ENCODE assay signal across 12 mouse cellular contexts in genomic region chr2:148492108-148492507, GRCm38 (mm10). TPM values are rescaled to one million over a fixed set of nuclear protein-coding genes. Genes with fewer than 3 reads are reported as not detected.
A peak's percentile ranks its signal among the peaks of the same experiment; 100 is the strongest.
DNase-seq lines count a peak whose midpoint lies in the region; TF ChIP-seq lines count a peak whose summit lies in the region.
"Had no signal": no experiment of that assay in that cellular context is flagged by ENCODE, and none has a peak within 500 bp of the region (broad histone marks: within the 10 kb centered on the region; RNA-seq: fewer than 3 reads in every experiment).

No protein-coding gene starts in this region.

- no peak overlapping the region for H3ac ChIP-seq in C2C12 (ENCODE audit: control insufficient read depth, insufficient read length, low read depth)

- WGBS in kidney, adult 2 months, result 32% methylated on average over 4 of the region's 4 CpGs

- H3K27ac ChIP-seq in kidney, adult 2 months (ENCODE audit: insufficient read depth, low read depth, low read length), result no peak overlapping the region
- H3K27ac ChIP-seq: forebrain, embryonic 12.5 days; hindbrain, embryonic 10.5 days had no signal

- no peaks in the 10 kb centered on the region for H3K79me3 ChIP-seq in C2C12 (ENCODE audit: low read depth)

- peak; percentile 60 for DNase-seq in kidney, adult 2 months
- no peak for DNase-seq in kidney, postnatal 25 days
- peak; percentile 59 for DNase-seq in fibroblast of lung, adult 2 months (ENCODE audit: low read depth)
- peak; percentile 86 for DNase-seq in lung, postnatal 36 days
- no peak for DNase-seq in cerebellum, postnatal 25 days
- no peak for DNase-seq in cerebellum, postnatal 36 days
- DNase-seq in thymus, postnatal 4 days, result no peak
- DNase-seq: kidney, postnatal 10 days; thymus, postnatal 25 days had no signal

- no peak for TF ChIP-seq CTCF in kidney, adult 2 months (conservative IDR thresholded peaks at IDR 0.05; ENCODE audit: insufficient read depth, insufficient read length, low read depth, low read length)
- no peak for TF ChIP-seq CTCF in C2C12 (IDR thresholded peaks at IDR 0.05; ENCODE audit: control insufficient read depth, insufficient read depth, insufficient read length)

- no peaks in the 10 kb centered on the region for H3K36me3 ChIP-seq in kidney, adult 2 months (ENCODE audit: control insufficient read depth, insufficient read depth, low read length)
- H3K36me3 ChIP-seq in C2C12 (ENCODE audit: control insufficient read depth, insufficient read depth), result no peaks in the 10 kb centered on the region
- H3K36me3 ChIP-seq: forebrain, embryonic 12.5 days; hindbrain, embryonic 10.5 days had no signal

- H3K79me2 ChIP-seq in C2C12 (ENCODE audit: control insufficient read depth, insufficient read depth), result no peaks in the 10 kb centered on the region

- TF ChIP-seq POLR2A in kidney, adult 2 months (IDR thresholded peaks at IDR 0.05; ENCODE audit: low read depth, low read length), result no peak

- H3K4me1 ChIP-seq in kidney, adult 2 months (ENCODE audit: control insufficient read depth, insufficient read depth, low read length), result peaks cover 8% of the 10 kb centered on the region; the same call in 1 of the 2 replicates
- H3K4me1 ChIP-seq: forebrain, embryonic 12.5 days; hindbrain, embryonic 10.5 days had no signal

- no peaks in the 10 kb centered on the region for H3K27me3 ChIP-seq in kidney, adult 2 months (replicated peaks; ENCODE audit: control insufficient read depth, insufficient read depth, low read length)
- H3K27me3 ChIP-seq in C2C12 (ENCODE audit: control insufficient read depth, insufficient read depth, insufficient read length), result no peaks in the 10 kb centered on the region
- H3K27me3 ChIP-seq: forebrain, embryonic 12.5 days had no signal

- no peak overlapping the region for H3K4me3 ChIP-seq in kidney, adult 2 months (ENCODE audit: insufficient read depth, low read depth, low read length)
- no peak overlapping the region for H3K4me3 ChIP-seq in C2C12 (ENCODE audit: insufficient read depth, poor library complexity, severe bottlenecking)
- H3K4me3 ChIP-seq: forebrain, embryonic 12.5 days; hindbrain, embryonic 10.5 days had no signal

TF ChIP-seq in C2C12, 6 proteins besides CTCF, POLR2A, EP300 and RAD21:
- TF ChIP-seq USF1 (IDR thresholded peaks at IDR 0.05; ENCODE audit: low read depth) (no peak), CEBPB (IDR thresholded peaks at IDR 0.05; ENCODE audit: low read depth) (peak; percentile 92)

RNA-seq across cellular contexts. Expression of gene Cd93, which starts 48.7 kb away (rescaled TPM):
- 8.6 and 10.3 TPM in 2 replicates for polyA plus RNA-seq in kidney, adult 2 months (2012; rRNA removed)
- polyA plus RNA-seq in C2C12 (2012; fragmentation: generic; extraction: Trizol), result 0.07 TPM

Comparison
In these comparisons a context has a peak if more than half of its experiments do, and no peak if none do; other contexts are left out.
1. DNase-seq: peak in kidney, adult 2 months (single experiment), fibroblast of lung, adult 2 months (single experiment) and lung, postnatal 36 days (single experiment); none in kidney, postnatal 25 days (0 of 2), cerebellum, postnatal 25 days (0 of 2), cerebellum, postnatal 36 days (0 of 2) and thymus, postnatal 4 days (single experiment).